Mouse (Mus musculus) liver, adult 2 months (tissue): ENCODE measurements around the gene Dynll2. TPM values are rescaled to one million over a fixed set of nuclear protein-coding genes. Genes with fewer than 3 reads are reported as not detected.

Experiments
- DNase-seq: peaks from one replicate; pipeline ENCODE4 v3.0.0-alpha.2; 2011; ENCODE audit warnings: low read depth, low spot score; ENCODE audit errors: extremely low read depth
- H3K27ac ChIP-seq: fragments of 200-500 bp; replicated peaks from 2 replicates; pipeline ENCODE4 v1.5.1; 2012; ENCODE audit warnings: low read depth, mild to moderate bottlenecking, control low read depth, inconsistent platforms, low read length; ENCODE audit not compliant: insufficient read depth
- H3K27me3 ChIP-seq: fragments of 200-500 bp; 2 replicates; pipeline ENCODE4 v1.6.1; 2012; ENCODE audit warnings: mild to moderate bottlenecking, moderate library complexity, low read length, inconsistent platforms; ENCODE audit not compliant: control insufficient read depth, insufficient read depth
- H3K36me3 ChIP-seq: fragments of 200-500 bp; 2 replicates; pipeline ENCODE4 v1.6.1; 2012; ENCODE audit warnings: low read length, inconsistent platforms; ENCODE audit not compliant: control insufficient read depth, insufficient read depth
- H3K4me1 ChIP-seq: fragments of 200-500 bp; 2 replicates; pipeline ENCODE4 v1.6.1; 2011; ENCODE audit warnings: low read length; ENCODE audit not compliant: control insufficient read depth, insufficient read depth
- H3K4me3 ChIP-seq: fragments of 200-500 bp; 2 replicates; pipeline ENCODE4 v1.5.1; 2011; ENCODE audit warnings: low read depth, mild to moderate bottlenecking, control low read depth, low read length, moderate library complexity; ENCODE audit not compliant: insufficient read depth
- H3K79me2 ChIP-seq: fragments of 200-500 bp; 2 replicates; pipeline ENCODE4 v1.6.1; 2012; ENCODE audit warnings: inconsistent platforms, mild to moderate bottlenecking, low read length, moderate library complexity; ENCODE audit not compliant: control insufficient read depth, insufficient read depth
- H3K9ac ChIP-seq: fragments of 200-500 bp; 2 replicates; pipeline ENCODE4 v1.6.1; 2012; ENCODE audit warnings: low read depth, mild to moderate bottlenecking, control low read depth, inconsistent platforms, low read length
- CTCF ChIP-seq: fragments of 200-500 bp; IDR thresholded peaks from 2 replicates; pipeline ENCODE4 v1.5.1; 2011; ENCODE audit warnings: low read depth, low read length, control low read depth
- POLR2A ChIP-seq: fragments of 200-500 bp; IDR thresholded peaks from 2 replicates; pipeline ENCODE4 v1.6.1; 2011; ENCODE audit warnings: low read length, control low read depth; ENCODE audit not compliant: insufficient read depth; ENCODE audit errors: extremely low read depth
- WGBS: fragments of 180-500 bp; shearing (Covaris S2); methylation state at CpG from one replicate; pipeline ENCODE4 v1.1.7; 2018; 5-methylcytosine and 5-hydroxymethylcytosine counted together
- polyA plus RNA-seq: library from polyadenylated mRNA; depleted of rRNA; stranded (reverse); fragments of >200 nt; gene quantifications from 2 replicates; pipeline ENCODE4 v1.2.3, GENCODE M21; 2012
- total RNA-seq: library from RNA; depleted of rRNA; stranded (reverse); fragments of >200 nt; gene quantifications from 2 replicates; pipeline ENCODE4 v1.2.3, GENCODE M21; 2014

Gene Dynll2
- total and polyA plus RNA-seq, 2 experiments, result 24.8 to 112 TPM

- no peaks in the 10 kb centered on the region for H3K79me2 ChIP-seq
- no peak for DNase-seq
- H3K27ac ChIP-seq, result no peak overlapping the region
- WGBS, result 61% methylated on average over 3 of the region's 3 CpGs
- H3K36me3 ChIP-seq, result no peaks in the 10 kb centered on the region
- H3K4me3 ChIP-seq, result no peak overlapping the region
- no peaks in the 10 kb centered on the region for H3K27me3 ChIP-seq
- no peak for TF ChIP-seq CTCF
- TF ChIP-seq POLR2A, result no peak
- no peak overlapping the region for H3K9ac ChIP-seq
- peaks cover 4% of the 10 kb centered on the region; the same call in 1 of the 2 replicates for H3K4me1 ChIP-seq
Measured at GRCm38 (mm10) chr11:87965293-87965692, 22.0 kb downstream of the Dynll2 start.

- Histone ChIP-seq H3K4me1 (no peaks in the 10 kb centered on the region), H3K9ac (no peak overlapping the region), H3K27ac (no peak overlapping the region), H3K27me3 (no peaks in the 10 kb centered on the region), H3K36me3 (no peaks in the 10 kb centered on the region), H3K4me3 (no peak overlapping the region), H3K79me2 (no peaks in the 10 kb centered on the region)
- WGBS, result 33% methylated on average over 7 of the region's 7 CpGs
- TF ChIP-seq POLR2A, result no peak
- no peak for TF ChIP-seq CTCF
- DNase-seq, result no peak
Measured at GRCm38 (mm10) chr11:87957066-87957465, 30.3 kb downstream of the Dynll2 start.

DNA sequence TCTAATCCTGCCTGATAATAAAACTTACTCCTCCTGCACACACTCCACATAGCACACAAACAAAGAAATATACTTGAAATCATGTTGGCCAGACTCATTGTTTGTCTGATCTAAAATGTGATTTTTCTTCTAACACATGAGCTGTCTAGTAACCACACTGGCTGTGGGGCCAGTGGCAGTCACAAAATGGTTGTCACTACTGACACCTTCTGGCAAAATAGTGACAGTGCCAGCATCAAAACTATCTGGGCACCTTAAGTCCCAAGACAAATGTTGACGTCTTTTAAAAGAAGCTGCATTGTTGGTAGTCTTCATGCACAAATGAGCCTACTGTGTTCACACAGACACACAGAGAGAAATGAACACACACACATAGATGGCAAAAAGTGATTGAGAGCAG, 32.2 kb downstream of the Dynll2 start:
- no peaks in the 10 kb centered on the region for H3K79me2 ChIP-seq
- H3K27ac ChIP-seq, result no peak overlapping the region
- H3K27me3 ChIP-seq, result peaks cover 4% of the 10 kb centered on the region; the same call in 1 of the 2 replicates
- no peaks in the 10 kb centered on the region for H3K36me3 ChIP-seq
- WGBS, result 14% methylated on average over 1 of the region's 1 CpGs
- H3K4me3 ChIP-seq, result no peak overlapping the region
- no peaks in the 10 kb centered on the region for H3K4me1 ChIP-seq
- TF ChIP-seq CTCF, result no peak; the same call in 1 of the 2 replicates
- TF ChIP-seq POLR2A, result no peak
- H3K9ac ChIP-seq, result no peak overlapping the region
- no peak for DNase-seq

DNA sequence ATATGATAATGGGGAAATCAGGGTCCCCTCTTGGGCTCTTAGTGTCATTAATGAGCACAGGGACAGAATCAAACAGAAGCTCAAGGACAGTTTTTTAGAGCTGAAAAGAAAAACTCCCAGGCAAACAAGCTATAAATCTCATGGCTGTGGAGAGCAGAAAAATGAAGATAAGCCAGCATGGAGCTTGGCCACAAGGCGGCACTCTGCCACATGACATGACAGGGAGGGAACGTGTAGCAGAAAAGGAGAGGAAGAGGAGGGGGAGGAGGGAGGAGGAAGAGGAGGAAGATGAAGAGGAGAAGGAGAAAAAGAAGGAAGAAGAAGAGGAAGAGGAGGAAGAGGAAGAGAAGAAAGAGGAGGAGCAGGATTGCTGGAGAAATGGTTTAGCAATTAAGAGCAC, 37.3 kb downstream of the Dynll2 start:
- 4% methylated on average over 2 of the region's 2 CpGs for WGBS
- DNase-seq, result no peak

GRCm38 (mm10) chr11:87935467-87935866, 51.9 kb downstream of the Dynll2 start:
- no peak overlapping the region for H3K9ac ChIP-seq
- H3K4me3 ChIP-seq, result no peak overlapping the region
- no peak for TF ChIP-seq CTCF
- TF ChIP-seq POLR2A, result no peak
- H3K27ac ChIP-seq, result no peak overlapping the region
- H3K27me3 ChIP-seq, result no peaks in the 10 kb centered on the region
- WGBS, result 61% methylated on average over 3 of the region's 3 CpGs
- H3K4me1 ChIP-seq, result no peaks in the 10 kb centered on the region
- no peaks in the 10 kb centered on the region for H3K36me3 ChIP-seq
- H3K79me2 ChIP-seq, result no peaks in the 10 kb centered on the region
- peak; percentile 5 for DNase-seq

More for the DNA sequence above, 37.3 kb downstream of the Dynll2 start:
- H3K79me2 ChIP-seq, result no peaks in the 10 kb centered on the region
- H3K4me1 ChIP-seq, result no peaks in the 10 kb centered on the region
- H3K36me3 ChIP-seq, result no peaks in the 10 kb centered on the region
- H3K27ac ChIP-seq, result no peak overlapping the region
- TF ChIP-seq POLR2A, result no peak
- peak; percentile 56 for TF ChIP-seq CTCF
- H3K4me3 ChIP-seq, result no peak overlapping the region
- peaks cover 7% of the 10 kb centered on the region; the same call in 1 of the 2 replicates for H3K27me3 ChIP-seq
- no peak overlapping the region for H3K9ac ChIP-seq

GRCm38 (mm10) chr11:87933731-87934130, 53.6 kb downstream of the Dynll2 start:
- no peak for TF ChIP-seq CTCF
- no peaks in the 10 kb centered on the region for H3K27me3 ChIP-seq
- H3K36me3 ChIP-seq, result no peaks in the 10 kb centered on the region
- H3K4me3 ChIP-seq, result no peak overlapping the region
- H3K79me2 ChIP-seq, result no peaks in the 10 kb centered on the region
- H3K27ac ChIP-seq, result no peak overlapping the region
- no peak overlapping the region for H3K9ac ChIP-seq
- no peaks in the 10 kb centered on the region for H3K4me1 ChIP-seq
- DNase-seq, result no peak
- WGBS, result 70% methylated on average over 2 of the region's 2 CpGs
